Mouse (Mus musculus): ENCODE measurements around the gene Fam20b.

Fam20b gene

GRCm38 (mm10) chr1:156727234-156728108 lies 8.6 kb upstream of the Fam20b start:
- no peak for DNase-seq

GRCm38 (mm10) chr1:156722089-156722488 lies 3.2 kb upstream of the Fam20b start:
- no peak for DNase-seq

- no peak for DNase-seq
Observed at GRCm38 (mm10) chr1:156720046-156720445, 1.2 kb upstream of the Fam20b start.

- peak in 1 of 2 experiments; percentile 57 for DNase-seq
Observed at GRCm38 (mm10) chr1:156718286-156718949, 468 bp downstream of the Fam20b start.

GRCm38 (mm10) chr1:156717751-156718285 lies 1.1 kb downstream of the Fam20b start:
- DNase-seq, result peak in 1 of 2 experiments; percentile 20

- DNase-seq, result no peak
Observed at GRCm38 (mm10) chr1:156716681-156717080, 2.2 kb downstream of the Fam20b start.

GRCm38 (mm10) chr1:156710472-156711098 lies 8.3 kb downstream of the Fam20b start:
- DNase-seq, result peak in 1 of 2 experiments; percentile 37

GRCm38 (mm10) chr1:156708672-156709071 lies 10.2 kb downstream of the Fam20b start:
- DNase-seq, result no peak

- no peak for DNase-seq
Observed at GRCm38 (mm10) chr1:156705696-156706285, 13.1 kb downstream of the Fam20b start.

- no peak for DNase-seq
Observed at GRCm38 (mm10) chr1:156703444-156703843, 15.4 kb downstream of the Fam20b start.

GRCm38 (mm10) chr1:156702151-156702550 lies 16.7 kb downstream of the Fam20b start:
- DNase-seq, result no peak

GRCm38 (mm10) chr1:156686025-156686661 lies 32.7 kb downstream of the Fam20b start:
- no peak for DNase-seq

- no peak for DNase-seq
Observed at GRCm38 (mm10) chr1:156679599-156679998, 39.3 kb downstream of the Fam20b start.

GRCm38 (mm10) chr1:156677230-156677629 lies 41.7 kb downstream of the Fam20b start:
- DNase-seq, result no peak

- peak; percentile 52 to 66 for DNase-seq
Observed at GRCm38 (mm10) chr1:156676596-156676995, 42.3 kb downstream of the Fam20b start.

- peak; percentile 72 to 73 for DNase-seq
Observed at GRCm38 (mm10) chr1:156676171-156676570, 42.7 kb downstream of the Fam20b start.

GRCm38 (mm10) chr1:156674195-156675000 lies 44.5 kb downstream of the Fam20b start, which contains the start of gene Tor3a:
Gene Tor3a (minus strand): TSS chr1:156674356.
- peak; percentile 51 to 62 for DNase-seq

- peak; percentile 31 to 34 for DNase-seq
Observed at GRCm38 (mm10) chr1:156673476-156674194, 45.3 kb downstream of the Fam20b start.

GRCm38 (mm10) chr1:156672720-156673475 lies 46.0 kb downstream of the Fam20b start:
- DNase-seq, result no peak

GRCm38 (mm10) chr1:156671921-156672320 lies 47.0 kb downstream of the Fam20b start:
- no peak for DNase-seq
